Mouse (Mus musculus): ENCODE data around the gene Sppl2b. TPM values are rescaled to one million over a fixed set of nuclear protein-coding genes. Genes with fewer than 3 reads are reported as not detected.
"Not testable (repeated sequence)": the region's sequence is repeated elsewhere in the genome, so short reads cannot be mapped to it uniquely, and the experiment has no call there.

Gene Sppl2b
- polyA plus RNA-seq, 1 experiment from 2014 or later = 69.3 TPM

GRCm38 (mm10) chr10:80822528-80822927 is 32.5 kb upstream of the Sppl2b start:
- no peak for DNase-seq (ENCODE audit: low spot score)
- H3K27me3 ChIP-seq (ENCODE audit: control insufficient read depth, insufficient read depth, low read length) = no peaks in the 10 kb centered on the region
- WGBS = 90% methylated on average over 5 of the region's 5 CpGs
- no peak overlapping the region for H3K4me2 ChIP-seq (replicated peaks)
- no peak overlapping the region for H3K9ac ChIP-seq
- H3K27ac ChIP-seq = no peak overlapping the region
- H3K36me3 ChIP-seq (replicated peaks; ENCODE audit: control insufficient read depth, insufficient read depth) = no peaks in the 10 kb centered on the region
- ATAC-seq (ENCODE audit: low FRiP score) = no peak
- H3K4me1 ChIP-seq (replicated peaks; ENCODE audit: control insufficient read depth, insufficient read depth, low read length) = peaks cover 1% of the 10 kb centered on the region
- H3K4me3 ChIP-seq (replicated peaks; ENCODE audit: low read length) = no peak overlapping the region
- no peaks in the 10 kb centered on the region for H3K9me3 ChIP-seq (ENCODE audit: control insufficient read depth, low read length)

GRCm38 (mm10) chr10:80823316-80823715 is 31.8 kb upstream of the Sppl2b start:
- no peak overlapping the region for H3K4me2 ChIP-seq (replicated peaks)
- WGBS = 93% methylated on average over 1 of the region's 1 CpGs
- no peaks in the 10 kb centered on the region for H3K9me3 ChIP-seq (ENCODE audit: control insufficient read depth, low read length)
- peaks cover 9% of the 10 kb centered on the region for H3K4me1 ChIP-seq (replicated peaks; ENCODE audit: control insufficient read depth, insufficient read depth, low read length)
- DNase-seq (ENCODE audit: low spot score) = no peak
- no peak overlapping the region for H3K9ac ChIP-seq
- no peak overlapping the region for H3K27ac ChIP-seq
- ATAC-seq (ENCODE audit: low FRiP score) = no peak
- H3K36me3 ChIP-seq (replicated peaks; ENCODE audit: control insufficient read depth, insufficient read depth) = no peaks in the 10 kb centered on the region
- no peaks in the 10 kb centered on the region for H3K27me3 ChIP-seq (ENCODE audit: control insufficient read depth, insufficient read depth, low read length)
- no peak overlapping the region for H3K4me3 ChIP-seq (replicated peaks; ENCODE audit: low read length)

- ATAC-seq (ENCODE audit: low FRiP score) = no peak
- WGBS = 70% methylated on average over 8 of the region's 8 CpGs
- no peak for DNase-seq (ENCODE audit: low spot score)
Measured at GRCm38 (mm10) chr10:80823847-80824643, 31.0 kb upstream of the Sppl2b start.

GRCm38 (mm10) chr10:80824827-80825226 is 30.2 kb upstream of the Sppl2b start:
- no peak overlapping the region for H3K4me2 ChIP-seq (replicated peaks)
- H3K36me3 ChIP-seq (replicated peaks; ENCODE audit: control insufficient read depth, insufficient read depth) = peaks cover 9% of the 10 kb centered on the region
- WGBS = 78% methylated on average over 2 of the region's 2 CpGs
- no peak overlapping the region for H3K4me3 ChIP-seq (replicated peaks; ENCODE audit: low read length)
- H3K27ac ChIP-seq = no peak overlapping the region
- no peak overlapping the region for H3K9ac ChIP-seq
- DNase-seq (ENCODE audit: low spot score) (no peak), ATAC-seq (ENCODE audit: low FRiP score) (no peak)
- no peaks in the 10 kb centered on the region for H3K9me3 ChIP-seq (ENCODE audit: control insufficient read depth, low read length)
- peaks cover 12% of the 10 kb centered on the region for H3K4me1 ChIP-seq (replicated peaks; ENCODE audit: control insufficient read depth, insufficient read depth, low read length)
- no peaks in the 10 kb centered on the region for H3K27me3 ChIP-seq (ENCODE audit: control insufficient read depth, insufficient read depth, low read length)

More at GRCm38 (mm10) chr10:80823847-80824643, 31.0 kb upstream of the Sppl2b start:
- H3K4me1 ChIP-seq (replicated peaks; ENCODE audit: control insufficient read depth, insufficient read depth, low read length) = peaks cover 12% of the 10 kb centered on the region
- no peak overlapping the region for H3K4me2 ChIP-seq (replicated peaks)
- no peaks in the 10 kb centered on the region for H3K9me3 ChIP-seq (ENCODE audit: control insufficient read depth, low read length)
- H3K4me3 ChIP-seq (replicated peaks; ENCODE audit: low read length) = no peak overlapping the region
- peaks cover under 1% of the 10 kb centered on the region for H3K36me3 ChIP-seq (replicated peaks; ENCODE audit: control insufficient read depth, insufficient read depth)
- no peaks in the 10 kb centered on the region for H3K27me3 ChIP-seq (ENCODE audit: control insufficient read depth, insufficient read depth, low read length)
- H3K9ac ChIP-seq = no peak overlapping the region
- H3K27ac ChIP-seq = no peak overlapping the region

GRCm38 (mm10) chr10:80826151-80827062 is 28.7 kb upstream of the Sppl2b start, which contains the start of gene Oaz1:
Gene Oaz1, plus strand, starts transcription at chr10:80826656.
- WGBS = under 1% methylated on average over 72 of the region's 82 CpGs
- DNase-seq (ENCODE audit: low spot score) = peak; percentile 99
- Histone ChIP-seq H3K27ac (peak within 1 kb of the TSS; percentile 95), H3K4me1 (replicated peaks; ENCODE audit: control insufficient read depth, insufficient read depth, low read length) (peaks cover 12% of the 10 kb centered on the region), H3K27me3 (ENCODE audit: control insufficient read depth, insufficient read depth, low read length) (no peaks in the 10 kb centered on the region), H3K9ac (peak within 1 kb of the TSS; percentile 96), H3K9me3 (ENCODE audit: control insufficient read depth, low read length) (no peaks in the 10 kb centered on the region), H3K4me2 (replicated peaks) (peak within 1 kb of the TSS; percentile 91), H3K36me3 (replicated peaks; ENCODE audit: control insufficient read depth, insufficient read depth) (peaks cover 20% of the 10 kb centered on the region), H3K4me3 (replicated peaks; ENCODE audit: low read length) (peak within 1 kb of the TSS; percentile 73)
- ATAC-seq (ENCODE audit: low FRiP score) = peak; percentile 97

- DNase-seq (ENCODE audit: low spot score) (no peak), ATAC-seq (ENCODE audit: low FRiP score) (no peak)
- no peaks in the 10 kb centered on the region for H3K9me3 ChIP-seq (ENCODE audit: control insufficient read depth, low read length)
- peak overlapping the region; percentile 91 for H3K4me2 ChIP-seq (replicated peaks)
- H3K4me3 ChIP-seq (replicated peaks; ENCODE audit: low read length) = peak overlapping the region; percentile 73
- H3K27ac ChIP-seq = peak overlapping the region; percentile 95
- 11% methylated on average over 25 of the region's 29 CpGs for WGBS
- H3K9ac ChIP-seq = peak overlapping the region; percentile 96
- peaks cover 25% of the 10 kb centered on the region for H3K36me3 ChIP-seq (replicated peaks; ENCODE audit: control insufficient read depth, insufficient read depth)
- H3K27me3 ChIP-seq (ENCODE audit: control insufficient read depth, insufficient read depth, low read length) = no peaks in the 10 kb centered on the region
- peaks cover 12% of the 10 kb centered on the region for H3K4me1 ChIP-seq (replicated peaks; ENCODE audit: control insufficient read depth, insufficient read depth, low read length)
Measured at GRCm38 (mm10) chr10:80827063-80827869, 27.8 kb upstream of the Sppl2b start.

GRCm38 (mm10) chr10:80827870-80828420 is 27.1 kb upstream of the Sppl2b start:
- peaks cover 12% of the 10 kb centered on the region for H3K4me1 ChIP-seq (replicated peaks; ENCODE audit: control insufficient read depth, insufficient read depth, low read length)
- H3K4me2 ChIP-seq (replicated peaks) = peak overlapping the region; percentile 91
- DNase-seq (ENCODE audit: low spot score) (no peak), ATAC-seq (ENCODE audit: low FRiP score) (no peak)
- peak overlapping the region; percentile 96 for H3K9ac ChIP-seq
- no peaks in the 10 kb centered on the region for H3K27me3 ChIP-seq (ENCODE audit: control insufficient read depth, insufficient read depth, low read length)
- WGBS = 83% methylated on average over 10 of the region's 10 CpGs
- H3K4me3 ChIP-seq (replicated peaks; ENCODE audit: low read length) = peak overlapping the region; percentile 73
- H3K36me3 ChIP-seq (replicated peaks; ENCODE audit: control insufficient read depth, insufficient read depth) = peaks cover 27% of the 10 kb centered on the region
- H3K27ac ChIP-seq = no peak overlapping the region
- no peaks in the 10 kb centered on the region for H3K9me3 ChIP-seq (ENCODE audit: control insufficient read depth, low read length)

- not testable (repeated sequence) for H3K4me3 ChIP-seq (replicated peaks; ENCODE audit: low read length); H3K27me3 ChIP-seq (ENCODE audit: control insufficient read depth, insufficient read depth, low read length); ATAC-seq (ENCODE audit: low FRiP score); H3K27ac ChIP-seq; DNase-seq (ENCODE audit: low spot score); H3K9me3 ChIP-seq (ENCODE audit: control insufficient read depth, low read length)
- Histone ChIP-seq H3K36me3 (replicated peaks; ENCODE audit: control insufficient read depth, insufficient read depth) (peaks cover 27% of the 10 kb centered on the region), H3K9ac (0 out of 2 replicates have a peak overlapping the region, but pooled peaks have one; percentile 96), H3K4me1 (replicated peaks; ENCODE audit: control insufficient read depth, insufficient read depth, low read length) (peaks cover 12% of the 10 kb centered on the region), H3K4me2 (replicated peaks) (peak overlapping the region; percentile 91)
- 86% methylated on average over 7 of the region's 9 CpGs for WGBS
Measured at GRCm38 (mm10) chr10:80828587-80828986, 26.5 kb upstream of the Sppl2b start.
